Mouse (Mus musculus): ENCODE data around the gene Skint9.
"Not testable (repeated sequence)": the region's sequence is repeated elsewhere in the genome, so short reads cannot be mapped to it uniquely, and the experiment has no call there.

Skint9 gene

GRCm38 (mm10) chr4:112433885-112434284 is at the start of gene Skint9:
Gene Skint9 (minus strand): TSS chr4:112433985.
- DNase-seq (ENCODE audit: low spot score), result no peak

- no peak for DNase-seq (ENCODE audit: low spot score)
These were observed 1.1 kb downstream of the Skint9 start for GRCm38 (mm10) chr4:112432685-112433084.

GRCm38 (mm10) chr4:112432223-112432622 is 1.6 kb downstream of the Skint9 start:
- DNase-seq (ENCODE audit: low spot score), result no peak

GRCm38 (mm10) chr4:112349111-112349510 is 84.7 kb downstream of the Skint9 start:
- DNase-seq (ENCODE audit: low spot score), result not testable (repeated sequence)

Measured in adipocyte (in vitro differentiated cells).